Mouse (Mus musculus) megakaryocyte, embryonic 14.5 days (primary cell): Measurements from ENCODE around the gene Atp8a2. TPM values are rescaled to one million over a fixed set of nuclear protein-coding genes. Genes with fewer than 3 reads are reported as not detected.

Experiments
- H3K27me3 ChIP-seq: replicated peaks from 2 replicates; pipeline ENCODE3; 2012; ENCODE audit warnings: inconsistent platforms
- H3K36me3 ChIP-seq: replicated peaks from 2 replicates; pipeline ENCODE3; 2012; ENCODE audit warnings: low read length, inconsistent platforms, mixed read lengths
- H3K4me1 ChIP-seq: 2 replicates; pipeline ENCODE4 v1.6.1; 2012; ENCODE audit warnings: inconsistent platforms
- H3K4me3 ChIP-seq: replicated peaks from 2 replicates; pipeline ENCODE3; 2012; ENCODE audit warnings: moderate library complexity, mild to moderate bottlenecking, inconsistent platforms
- H3K9me3 ChIP-seq: 2 replicates; pipeline ENCODE4 v1.6.1; 2012; ENCODE audit warnings: inconsistent platforms
- FLI1 ChIP-seq: IDR thresholded peaks from 2 replicates; pipeline ENCODE4 v1.6.1; 2012; ENCODE audit warnings: low read length, inconsistent platforms, mixed read lengths
- GATA1 ChIP-seq: IDR thresholded peaks from 3 replicates; pipeline ENCODE4 v1.6.1; 2012; ENCODE audit warnings: mixed read lengths, low read length, inconsistent platforms, borderline replicate concordance
- polyA plus RNA-seq: library from polyadenylated mRNA; stranded (reverse); fragments of >175 nt; gene quantifications from 2 replicates; pipeline ENCODE4 v1.2.3, GENCODE M21; 2012; ENCODE audit warnings: low replicate concordance; ENCODE audit not compliant: insufficient read depth

Gene Atp8a2
- polyA plus RNA-seq, 1 experiment, result 0.02 TPM

DNA sequence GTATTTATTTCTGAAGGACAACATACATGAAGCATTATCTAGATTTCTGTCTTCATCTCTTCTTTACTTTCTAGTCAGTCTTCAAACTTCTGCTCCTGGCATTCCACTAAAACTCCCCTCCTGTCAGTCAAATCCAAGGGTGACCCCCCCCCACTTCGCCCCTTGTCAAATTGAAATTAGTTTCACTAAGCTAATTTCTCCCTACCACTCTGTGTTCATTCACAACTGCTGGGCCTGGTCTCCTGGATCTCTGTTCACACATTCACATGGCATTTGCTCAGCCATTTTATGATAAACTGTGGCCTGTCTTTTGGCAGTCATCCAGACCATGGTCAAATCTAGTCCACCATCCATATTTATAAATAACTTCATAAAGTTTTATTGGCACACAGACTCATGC, 308.5 kb downstream of the Atp8a2 start:
- no peaks in the 10 kb centered on the region for H3K27me3 ChIP-seq
- H3K36me3 ChIP-seq, result no peaks in the 10 kb centered on the region
- H3K4me3 ChIP-seq, result no peak overlapping the region
- no peak for TF ChIP-seq GATA1
- TF ChIP-seq FLI1, result no peak
- H3K9me3 ChIP-seq, result no peaks in the 10 kb centered on the region
- no peaks in the 10 kb centered on the region for H3K4me1 ChIP-seq

DNA sequence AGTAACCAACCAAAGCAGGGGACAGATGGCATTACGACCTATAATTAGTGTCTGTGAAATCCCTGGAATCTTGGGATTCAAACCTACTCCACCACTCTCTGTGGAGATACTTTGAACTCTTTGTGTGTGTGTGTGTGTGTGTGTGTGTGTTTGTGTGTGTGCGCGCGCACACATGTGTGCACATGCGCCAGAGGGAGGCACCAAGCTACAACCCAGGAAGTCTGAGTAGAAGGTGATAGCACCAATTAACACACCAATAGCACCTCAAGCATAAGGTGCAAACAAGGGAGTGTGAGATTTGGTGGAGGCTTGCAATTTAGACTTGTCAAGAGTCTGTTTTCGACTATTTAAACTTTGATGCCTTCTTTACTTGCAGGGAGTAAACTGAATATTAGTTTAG, 308.9 kb downstream of the Atp8a2 start:
- TF ChIP-seq GATA1 (no peak), FLI1 (no peak)
- H3K9me3 ChIP-seq, result no peaks in the 10 kb centered on the region
- H3K4me1 ChIP-seq, result no peaks in the 10 kb centered on the region
- H3K27me3 ChIP-seq, result no peaks in the 10 kb centered on the region
- H3K36me3 ChIP-seq, result no peaks in the 10 kb centered on the region
- no peak overlapping the region for H3K4me3 ChIP-seq

DNA sequence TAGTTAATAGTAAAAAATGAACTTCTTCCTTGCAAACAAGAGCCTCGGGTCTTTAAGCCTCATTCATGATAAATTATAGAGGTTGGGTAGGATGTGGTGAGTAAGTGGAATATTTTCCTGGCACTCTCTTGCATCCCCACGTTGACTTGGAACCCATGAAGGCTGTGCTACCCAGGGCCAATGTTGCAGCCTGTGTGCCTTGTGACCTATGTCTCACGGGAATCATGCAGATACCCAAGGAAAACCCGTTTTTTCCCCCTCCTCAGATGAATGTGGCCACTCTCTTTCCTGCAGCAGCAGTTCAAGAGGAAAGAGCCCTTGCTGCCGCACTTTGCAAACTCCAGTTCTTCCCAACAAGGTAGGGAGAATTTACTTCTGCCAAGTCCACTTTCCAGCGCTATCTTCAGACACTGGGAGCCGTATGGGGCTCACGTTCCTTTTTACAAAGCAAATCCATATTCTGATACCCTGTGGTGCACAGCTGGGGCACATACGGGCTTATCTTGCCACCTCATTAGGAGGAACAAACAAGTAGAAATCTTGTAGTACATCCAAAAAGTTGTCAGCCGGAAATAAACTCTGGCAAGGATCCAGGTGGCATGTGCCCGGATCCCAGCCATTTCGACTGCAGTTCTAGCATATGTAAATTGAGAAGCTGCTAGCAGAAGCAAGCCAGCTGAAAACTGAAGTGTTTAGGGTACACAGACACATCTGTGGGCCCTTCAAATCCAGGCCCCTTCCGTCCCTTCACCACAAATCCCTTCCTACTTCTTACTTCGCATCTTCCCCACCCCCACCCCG, 309.7 kb downstream of the Atp8a2 start:
- Histone ChIP-seq H3K4me3 (no peak overlapping the region), H3K9me3 (no peaks in the 10 kb centered on the region), H3K4me1 (no peaks in the 10 kb centered on the region), H3K36me3 (no peaks in the 10 kb centered on the region), H3K27me3 (no peaks in the 10 kb centered on the region)
- no peak for TF ChIP-seq GATA1
- TF ChIP-seq FLI1, result no peak

DNA sequence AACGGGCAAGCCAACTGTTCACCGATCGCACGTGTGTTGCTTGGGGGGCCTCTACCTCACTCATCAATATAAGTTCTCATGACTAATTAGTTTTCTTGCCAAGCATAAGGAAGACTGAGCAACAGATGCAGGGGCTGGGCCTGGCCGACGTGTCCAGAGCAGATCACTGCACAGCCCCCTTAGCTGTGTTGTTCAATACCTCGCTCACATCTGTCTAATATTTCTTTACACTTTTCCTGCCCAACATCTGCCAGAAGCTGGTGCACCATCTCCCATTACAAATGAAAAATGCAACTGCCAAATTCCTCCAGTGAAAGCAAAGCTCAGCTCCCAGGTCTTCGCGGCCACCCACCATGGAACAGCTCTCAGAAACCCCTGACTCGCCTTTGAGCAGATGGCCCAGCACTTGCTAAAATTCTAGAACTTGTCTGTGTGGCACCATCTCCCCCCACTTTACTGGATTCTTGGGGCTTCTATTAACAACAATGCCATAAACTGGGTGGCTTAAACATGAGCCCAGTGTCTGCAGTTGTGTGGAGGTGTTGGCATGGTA, 313.4 kb downstream of the Atp8a2 start:
- no peak overlapping the region for H3K4me3 ChIP-seq
- no peaks in the 10 kb centered on the region for H3K9me3 ChIP-seq
- TF ChIP-seq GATA1 (no peak), FLI1 (no peak)
- no peaks in the 10 kb centered on the region for H3K27me3 ChIP-seq
- H3K36me3 ChIP-seq, result no peaks in the 10 kb centered on the region
- H3K4me1 ChIP-seq, result no peaks in the 10 kb centered on the region

DNA sequence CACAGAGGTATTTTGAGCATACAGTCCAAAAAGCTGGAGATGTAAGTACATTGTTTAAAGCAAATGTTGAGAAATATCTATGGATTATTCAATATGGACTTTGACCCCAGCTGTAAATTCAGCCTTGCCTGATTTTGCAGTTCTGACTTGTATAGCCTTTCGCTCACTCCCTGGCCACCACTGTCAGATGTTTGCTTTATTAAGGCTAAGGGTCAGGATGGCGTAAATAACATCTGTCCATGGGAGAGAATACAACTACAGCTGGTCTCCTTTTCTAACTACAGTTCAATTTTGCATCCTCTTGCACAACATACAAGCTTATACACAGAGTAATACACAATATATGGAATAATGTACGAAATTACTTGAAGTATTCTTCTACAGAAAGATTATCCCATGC, 316.1 kb downstream of the Atp8a2 start:
- H3K36me3 ChIP-seq, result no peaks in the 10 kb centered on the region
- TF ChIP-seq FLI1, result no peak
- TF ChIP-seq GATA1, result no peak
- no peaks in the 10 kb centered on the region for H3K4me1 ChIP-seq
- no peak overlapping the region for H3K4me3 ChIP-seq
- peaks cover 16% of the 10 kb centered on the region for H3K9me3 ChIP-seq
- H3K27me3 ChIP-seq, result no peaks in the 10 kb centered on the region

DNA sequence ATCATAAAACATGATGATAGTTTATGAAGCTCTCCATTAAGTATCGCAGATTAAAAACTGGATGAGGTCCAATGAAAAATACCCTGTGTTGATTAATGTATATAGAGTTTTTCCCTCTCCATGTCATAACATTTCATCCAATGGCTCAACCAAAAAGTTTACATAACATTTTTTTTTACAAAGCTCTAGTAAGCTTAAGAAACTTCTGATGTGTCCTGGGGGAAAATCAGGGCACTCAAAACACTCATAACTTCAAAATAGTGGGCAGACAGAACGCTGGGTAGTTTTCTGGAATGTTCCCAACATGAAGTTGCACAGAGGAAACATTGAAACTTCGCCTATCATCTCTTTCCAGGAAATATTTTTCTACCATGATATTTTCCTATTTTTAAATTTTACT, 318.7 kb downstream of the Atp8a2 start:
- peaks cover 31% of the 10 kb centered on the region for H3K9me3 ChIP-seq
- TF ChIP-seq GATA1 (no peak), FLI1 (no peak)
- H3K27me3 ChIP-seq, result no peaks in the 10 kb centered on the region
- no peak overlapping the region for H3K4me3 ChIP-seq
- no peaks in the 10 kb centered on the region for H3K36me3 ChIP-seq
- H3K4me1 ChIP-seq, result no peaks in the 10 kb centered on the region

DNA sequence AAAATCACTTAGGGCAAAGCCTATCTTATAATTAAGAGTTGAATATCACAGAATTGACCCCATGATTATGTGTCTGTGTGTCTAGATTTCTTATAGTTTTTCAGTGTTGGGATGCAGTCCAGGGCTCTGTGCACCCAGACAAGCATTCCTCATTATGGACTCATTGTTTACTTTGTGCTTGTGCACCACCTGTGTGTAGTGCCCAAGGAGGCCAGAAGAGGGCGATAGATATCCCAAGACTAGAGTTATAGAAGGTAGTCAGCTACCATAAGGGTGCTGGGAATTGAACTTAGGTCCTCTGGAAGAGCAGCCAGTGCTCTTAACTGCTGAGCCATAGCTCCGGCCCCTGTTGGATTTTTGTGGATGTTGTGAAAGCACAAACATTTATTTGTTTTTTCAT, 320.5 kb downstream of the Atp8a2 start:
- Histone ChIP-seq H3K27me3 (no peaks in the 10 kb centered on the region), H3K9me3 (peaks cover 40% of the 10 kb centered on the region), H3K4me3 (no peak overlapping the region), H3K36me3 (no peaks in the 10 kb centered on the region), H3K4me1 (no peaks in the 10 kb centered on the region)
- TF ChIP-seq GATA1 (no peak), FLI1 (no peak)

DNA sequence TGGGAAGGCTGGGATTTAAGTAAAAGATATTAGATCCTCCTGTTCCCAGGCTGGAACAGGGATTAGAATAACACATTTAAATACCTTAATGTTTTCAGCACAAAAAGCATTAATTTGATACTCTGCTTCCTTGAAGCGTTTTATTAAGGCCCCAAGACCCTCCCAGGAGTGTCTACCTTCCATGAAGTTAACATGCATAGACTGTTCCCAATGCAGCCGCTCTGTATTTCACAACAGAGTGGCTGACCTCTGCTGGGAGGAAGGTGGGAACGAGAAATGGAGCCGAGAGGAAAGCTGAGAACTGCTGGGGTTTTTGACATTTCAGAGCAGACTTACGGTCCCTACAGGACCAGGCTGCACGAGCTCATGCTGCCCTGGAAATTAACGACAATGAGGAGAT, 328.6 kb downstream of the Atp8a2 start:
- H3K9me3 ChIP-seq, result peaks cover 45% of the 10 kb centered on the region
- no peak overlapping the region for H3K4me3 ChIP-seq
- TF ChIP-seq FLI1, result no peak
- TF ChIP-seq GATA1, result no peak
- H3K27me3 ChIP-seq, result no peaks in the 10 kb centered on the region
- H3K4me1 ChIP-seq, result no peaks in the 10 kb centered on the region
- no peaks in the 10 kb centered on the region for H3K36me3 ChIP-seq

DNA sequence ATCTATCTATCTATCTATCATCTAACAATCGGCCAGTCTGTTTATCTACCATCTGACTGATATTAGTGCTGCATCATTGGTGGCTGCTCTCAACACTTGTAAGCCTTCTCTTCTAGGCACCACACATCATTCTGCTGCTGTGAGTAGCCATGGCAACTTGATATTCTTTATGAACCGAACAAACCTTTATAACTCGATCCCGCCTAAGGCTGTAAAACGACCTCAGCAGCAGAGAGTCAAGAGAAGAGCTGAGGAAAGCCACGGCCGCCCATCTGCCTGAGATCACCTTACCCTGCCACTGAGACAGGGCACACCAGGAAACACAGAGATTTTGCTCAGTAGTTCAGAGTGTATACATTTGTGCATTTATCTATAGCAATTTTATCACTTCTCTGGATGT, 329.2 kb downstream of the Atp8a2 start:
- peaks cover 41% of the 10 kb centered on the region for H3K9me3 ChIP-seq
- TF ChIP-seq FLI1 (no peak), GATA1 (no peak)
- H3K27me3 ChIP-seq, result no peaks in the 10 kb centered on the region
- no peaks in the 10 kb centered on the region for H3K36me3 ChIP-seq
- H3K4me1 ChIP-seq, result no peaks in the 10 kb centered on the region
- H3K4me3 ChIP-seq, result no peak overlapping the region

DNA sequence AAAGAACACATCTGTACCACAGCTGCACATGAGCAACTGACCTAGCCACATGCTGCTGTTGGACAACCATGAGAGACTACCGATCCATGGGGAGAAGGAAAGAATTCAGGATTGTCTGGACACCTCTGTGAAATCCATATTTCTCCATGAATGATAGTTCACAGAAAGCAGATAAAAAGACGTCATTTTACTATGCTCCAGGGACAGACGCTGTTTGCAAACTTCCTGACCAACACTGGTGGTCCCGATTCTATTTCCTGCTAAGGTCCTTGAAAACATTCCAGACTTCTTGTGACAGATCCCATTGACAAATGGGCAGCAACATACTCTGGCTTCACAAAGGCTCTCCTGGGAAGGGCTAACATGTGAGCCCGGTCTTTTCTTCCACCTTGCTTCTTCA, 331.0 kb downstream of the Atp8a2 start:
- Histone ChIP-seq H3K4me1 (no peaks in the 10 kb centered on the region), H3K9me3 (peaks cover 34% of the 10 kb centered on the region), H3K27me3 (no peaks in the 10 kb centered on the region), H3K4me3 (no peak overlapping the region), H3K36me3 (no peaks in the 10 kb centered on the region)
- TF ChIP-seq FLI1, result no peak
- TF ChIP-seq GATA1, result no peak
